ENCODE assay signal across 19 mouse cellular contexts in the genomic region with DNA sequence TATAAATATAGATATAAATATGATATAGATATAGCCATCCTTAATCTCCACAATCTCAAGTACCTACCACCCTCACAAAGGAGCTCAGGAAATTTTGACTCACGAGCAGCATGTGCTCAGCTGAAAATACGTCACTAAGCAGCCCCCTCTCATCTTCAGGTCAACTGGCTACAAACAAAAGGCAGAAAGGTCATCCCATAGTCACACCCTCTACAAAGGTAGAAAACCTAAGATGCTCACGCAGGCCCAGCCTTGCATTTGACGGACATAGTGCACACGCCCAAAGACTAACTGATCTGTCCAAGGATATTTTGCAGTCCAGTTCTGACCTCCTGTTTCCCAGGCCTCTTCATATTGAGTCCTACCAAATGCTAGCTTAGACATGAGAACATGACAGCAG.
DNase-seq lines count a peak whose midpoint lies in the region; ATAC-seq and TF ChIP-seq lines count a peak whose summit lies in the region.
"Had no signal": no experiment of that assay in that cellular context is flagged by ENCODE, and none has a peak within 500 bp of the region (broad histone marks: within the 10 kb centered on the region; RNA-seq: fewer than 3 reads in every experiment).

No protein-coding gene starts in this region.

- no peak overlapping the region for H3K27ac ChIP-seq in intestine, embryonic 14.5 days (ENCODE audit: low read depth)
- no peak overlapping the region for H3K27ac ChIP-seq in intestine, postnatal 0 days (ENCODE audit: low read depth, low read length)
- H3K27ac ChIP-seq in lung, postnatal 0 days (ENCODE audit: low read length) = peak overlapping the region; percentile 27; the same call in 1 of the 2 replicates
- 0 out of 2 replicates have a peak overlapping the region, but pooled peaks have one; percentile 31 for H3K27ac ChIP-seq in embryonic facial prominence, embryonic 15.5 days (replicated peaks)
- H3K27ac ChIP-seq: forebrain, embryonic 10.5 days; gastrocnemius, adult 2 months; hindbrain, embryonic 12.5 days had no signal

- no peak for TF ChIP-seq EP300 in lung, postnatal 0 days (IDR thresholded peaks at IDR 0.05)

- H3K4me3 ChIP-seq in intestine, embryonic 14.5 days (ENCODE audit: low read depth, low read length) = no peak overlapping the region
- no peak overlapping the region for H3K4me3 ChIP-seq in intestine, postnatal 0 days (ENCODE audit: low read depth, low read length)
- H3K4me3 ChIP-seq in lung, postnatal 0 days (ENCODE audit: low read depth, low read length) = no peak overlapping the region
- H3K4me3 ChIP-seq in embryonic facial prominence, embryonic 15.5 days (replicated peaks) = no peak overlapping the region
- H3K4me3 ChIP-seq: erythroblast, embryonic 14.5 days; forebrain, embryonic 10.5 days; gastrocnemius, adult 2 months; hindbrain, embryonic 12.5 days had no signal

- H3K9ac ChIP-seq in intestine, embryonic 14.5 days (ENCODE audit: low read length) = no peak overlapping the region
- no peak overlapping the region for H3K9ac ChIP-seq in intestine, postnatal 0 days (ENCODE audit: low read depth, low read length)
- no peak overlapping the region for H3K9ac ChIP-seq in lung, postnatal 0 days (replicated peaks; ENCODE audit: low read depth)
- H3K9ac ChIP-seq in embryonic facial prominence, embryonic 15.5 days = no peak overlapping the region
- H3K9ac ChIP-seq: hindbrain, embryonic 12.5 days had no signal

- H3K9me3 ChIP-seq in intestine, embryonic 14.5 days (ENCODE audit: control insufficient read depth, low read length) = no peaks in the 10 kb centered on the region
- no peaks in the 10 kb centered on the region for H3K9me3 ChIP-seq in intestine, postnatal 0 days (ENCODE audit: control insufficient read depth)
- H3K9me3 ChIP-seq in lung, postnatal 0 days (ENCODE audit: low read length) = no peaks in the 10 kb centered on the region
- no peaks in the 10 kb centered on the region for H3K9me3 ChIP-seq in embryonic facial prominence, embryonic 15.5 days (replicated peaks)
- H3K9me3 ChIP-seq: forebrain, embryonic 10.5 days; G1E; hindbrain, embryonic 12.5 days had no signal

- TF ChIP-seq CTCF in intestine, postnatal 0 days (IDR thresholded peaks at IDR 0.05; ENCODE audit: low read depth) = no peak
- TF ChIP-seq CTCF in lung, postnatal 0 days (IDR thresholded peaks at IDR 0.05) = no peak

- no peaks in the 10 kb centered on the region for H3K4me1 ChIP-seq in intestine, embryonic 14.5 days (replicated peaks; ENCODE audit: control insufficient read depth, insufficient read depth, low read length)
- no peaks in the 10 kb centered on the region for H3K4me1 ChIP-seq in intestine, postnatal 0 days (replicated peaks; ENCODE audit: control insufficient read depth, insufficient read depth, low read length)
- H3K4me1 ChIP-seq in lung, postnatal 0 days (ENCODE audit: insufficient read depth, low read depth, low read length) = peaks cover 5% of the 10 kb centered on the region; the same call in 1 of the 2 replicates
- H3K4me1 ChIP-seq in embryonic facial prominence, embryonic 15.5 days = peaks cover 9% of the 10 kb centered on the region; the same call in 1 of the 2 replicates
- H3K4me1 ChIP-seq: hindbrain, embryonic 12.5 days had no signal

- H3K4me2 ChIP-seq in intestine, embryonic 14.5 days (ENCODE audit: low read length) = no peak overlapping the region
- no peak overlapping the region for H3K4me2 ChIP-seq in intestine, postnatal 0 days (replicated peaks; ENCODE audit: low read depth)
- no peak overlapping the region for H3K4me2 ChIP-seq in lung, postnatal 0 days (replicated peaks; ENCODE audit: low read depth, low read length)
- H3K4me2 ChIP-seq in embryonic facial prominence, embryonic 15.5 days (replicated peaks) = no peak overlapping the region
- H3K4me2 ChIP-seq: hindbrain, embryonic 12.5 days had no signal

- H3K27me3 ChIP-seq in intestine, embryonic 14.5 days (replicated peaks; ENCODE audit: control insufficient read depth, insufficient read depth, low read length) = no peaks in the 10 kb centered on the region
- no peaks in the 10 kb centered on the region for H3K27me3 ChIP-seq in intestine, postnatal 0 days (replicated peaks; ENCODE audit: control insufficient read depth, insufficient read depth, low read length)
- H3K27me3 ChIP-seq in lung, postnatal 0 days (replicated peaks; ENCODE audit: insufficient read depth, low read length) = no peaks in the 10 kb centered on the region
- no peaks in the 10 kb centered on the region for H3K27me3 ChIP-seq in embryonic facial prominence, embryonic 15.5 days
- H3K27me3 ChIP-seq: CH12.LX; hindbrain, embryonic 12.5 days had no signal

- WGBS in intestine, embryonic 14.5 days = 88% methylated on average over 5 of the region's 5 CpGs
- 86% methylated on average over 5 of the region's 5 CpGs for WGBS in intestine, postnatal 0 days
- WGBS in lung, postnatal 0 days = 89% methylated on average over 5 of the region's 5 CpGs
- 85% methylated on average over 5 of the region's 5 CpGs for WGBS in embryonic facial prominence, embryonic 15.5 days

- H3K36me3 ChIP-seq in intestine, embryonic 14.5 days (ENCODE audit: control insufficient read depth, insufficient read depth, low read length) = no peaks in the 10 kb centered on the region
- no peaks in the 10 kb centered on the region for H3K36me3 ChIP-seq in intestine, postnatal 0 days (ENCODE audit: control insufficient read depth, insufficient read depth)
- no peaks in the 10 kb centered on the region for H3K36me3 ChIP-seq in lung, postnatal 0 days (ENCODE audit: insufficient read depth, low read length)
- no peaks in the 10 kb centered on the region for H3K36me3 ChIP-seq in embryonic facial prominence, embryonic 15.5 days
- H3K36me3 ChIP-seq: forebrain, embryonic 10.5 days; hindbrain, embryonic 12.5 days had no signal

- peak; percentile 35 for DNase-seq in intestine, embryonic 14.5 days (ENCODE audit: low spot score)
- no peak for DNase-seq in lung, postnatal 0 days (ENCODE audit: low spot score)
- no peak for DNase-seq in lung, postnatal 10 days
- DNase-seq: cerebellum, adult 18-20 months; cerebellum, postnatal 10 days; gastrocnemius, adult 2 months; heart, postnatal 10 days; heart, postnatal 4 days had no signal

- no peak for ATAC-seq in intestine, embryonic 14.5 days (replicated peaks; ENCODE audit: low FRiP score, low TSS enrichment, low read depth)
- ATAC-seq in intestine, postnatal 0 days = no peak
- no peak for ATAC-seq in lung, postnatal 0 days
- ATAC-seq in embryonic facial prominence, embryonic 15.5 days (ENCODE audit: insufficient number of reproducible peaks, low FRiP score, low TSS enrichment, low read depth) = no peak
- ATAC-seq in erythroblast, adult 5-6 weeks (replicated peaks; ENCODE audit: low FRiP score, poor library complexity, severe bottlenecking) = no peak
- ATAC-seq: forebrain, embryonic 14.5 days; hindbrain, embryonic 16.5 days; inflammation-experienced regulatory T-cells, adult 6 months had no signal

Comparison
In these comparisons a context has a peak if more than half of its experiments do, and no peak if none do; other contexts are left out.
1. H3K27ac ChIP-seq: peak in lung, postnatal 0 days (single experiment) and embryonic facial prominence, embryonic 15.5 days (single experiment); none in intestine, embryonic 14.5 days (single experiment) and intestine, postnatal 0 days (single experiment).